Mouse (Mus musculus) gonadal fat pad, adult 2 months (tissue): ENCODE data around the gene Gm11627. TPM values are rescaled to one million over a fixed set of nuclear protein-coding genes. Genes with fewer than 3 reads are reported as not detected.

Experiments used
- DNase-seq: peaks from one replicate; pipeline ENCODE4 v3.0.0-alpha.2; 2012; ENCODE audit warnings: low read depth
- polyA plus RNA-seq: library from polyadenylated mRNA; depleted of rRNA; stranded (reverse); fragments of >200 nt; gene quantifications from 2 replicates; pipeline ENCODE4 v1.2.3, GENCODE M21; 2012

Gm11627 gene
- polyA plus RNA-seq, 1 experiment: 2.4 TPM

DNA sequence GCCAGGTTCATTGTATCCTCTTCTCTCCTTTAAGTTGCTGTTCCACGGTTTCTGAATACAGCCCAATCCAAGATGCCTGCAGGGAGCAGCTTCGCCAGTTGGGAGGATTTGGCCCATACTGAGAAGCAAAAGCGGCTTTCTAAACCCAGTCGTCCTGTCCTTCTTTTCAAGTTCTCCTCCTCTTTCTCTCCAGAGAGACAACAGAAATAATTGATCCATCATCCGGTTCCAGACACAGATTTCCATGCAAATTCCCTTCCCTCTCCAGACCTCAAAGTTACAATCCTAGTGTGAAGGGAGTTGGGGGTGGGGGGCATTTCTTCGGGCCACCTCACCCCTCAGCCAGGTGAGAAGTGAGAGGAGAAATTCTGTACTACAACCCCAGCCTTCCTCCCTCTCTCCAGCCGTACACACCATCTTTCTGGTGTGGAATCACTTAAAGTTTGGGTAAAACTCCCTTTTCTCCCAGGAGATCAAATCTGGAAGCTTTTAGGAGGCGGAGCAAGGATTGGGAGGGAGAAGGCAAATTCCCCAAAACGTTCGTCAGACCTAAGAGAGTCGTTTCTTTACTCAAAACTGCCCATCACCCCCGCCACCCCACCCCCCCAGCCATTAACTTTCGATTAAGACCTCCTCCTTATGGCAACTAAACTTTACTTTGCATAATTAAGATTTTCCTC is 23.7 kb upstream of the Gm11627 start:
- no peak for DNase-seq

DNA sequence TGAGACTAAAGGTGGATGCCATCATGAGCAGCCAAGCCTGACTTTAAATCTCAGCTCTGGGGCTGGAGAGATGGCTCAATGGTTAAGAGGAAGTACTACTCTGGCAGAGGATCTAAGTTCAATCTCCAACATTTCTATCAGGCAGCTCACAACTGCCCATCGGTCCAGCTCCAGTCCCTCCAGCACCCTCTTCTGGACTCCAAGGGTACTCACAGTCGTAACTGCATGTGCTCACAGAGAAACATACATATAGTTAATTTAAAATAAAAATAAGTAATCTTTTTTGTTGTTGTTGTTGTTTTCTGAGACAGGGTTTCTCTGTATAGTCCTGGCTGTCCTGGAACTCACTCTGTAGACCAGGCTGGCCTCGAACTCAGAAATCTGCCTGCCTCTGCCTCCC is 20.7 kb upstream of the Gm11627 start:
- DNase-seq: no peak

DNA sequence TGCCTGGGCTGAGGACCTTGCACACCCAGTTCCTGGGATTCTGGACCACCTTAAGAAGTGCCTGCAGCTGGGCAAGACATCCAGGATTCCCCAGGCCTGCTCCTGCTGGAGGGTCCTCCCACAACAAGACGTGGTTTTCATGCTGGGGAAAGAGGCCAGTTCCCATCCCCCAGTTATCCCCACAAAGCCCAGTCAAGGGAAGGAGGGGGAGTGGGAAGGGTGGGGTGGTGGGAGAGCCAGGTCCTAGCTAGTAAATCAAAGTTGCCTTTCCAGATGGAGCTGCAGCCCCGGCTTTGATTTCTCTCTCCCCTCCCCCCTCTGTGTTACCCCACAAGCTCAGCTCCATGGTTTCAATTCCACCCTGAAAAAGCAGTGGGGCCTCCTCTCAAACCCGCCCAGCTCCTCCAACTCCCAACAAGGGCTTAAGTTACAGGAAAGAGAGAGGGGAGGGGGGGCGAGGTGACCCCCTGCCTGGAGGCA is 16.1 kb upstream of the Gm11627 start:
- DNase-seq: no peak

DNA sequence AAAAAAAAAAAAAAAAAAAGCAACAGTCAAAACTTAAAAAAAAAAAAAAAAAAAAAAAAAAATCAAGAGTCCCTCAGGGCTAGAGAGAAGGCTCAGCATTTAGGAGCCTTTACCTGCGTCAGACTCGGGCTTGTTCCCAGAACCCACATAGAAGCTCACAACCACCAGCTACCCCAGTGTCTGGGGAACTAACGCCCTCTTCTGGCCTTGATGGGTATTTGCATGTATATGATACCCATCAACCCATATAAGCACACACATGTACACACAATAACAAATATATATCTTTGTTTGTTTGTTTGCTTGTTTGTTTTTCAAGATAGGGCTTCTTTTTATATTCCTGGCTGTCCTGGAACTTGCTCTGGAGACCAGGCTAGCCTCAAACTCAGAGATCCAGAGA is 8.3 kb upstream of the Gm11627 start:
- DNase-seq: no peak

DNA sequence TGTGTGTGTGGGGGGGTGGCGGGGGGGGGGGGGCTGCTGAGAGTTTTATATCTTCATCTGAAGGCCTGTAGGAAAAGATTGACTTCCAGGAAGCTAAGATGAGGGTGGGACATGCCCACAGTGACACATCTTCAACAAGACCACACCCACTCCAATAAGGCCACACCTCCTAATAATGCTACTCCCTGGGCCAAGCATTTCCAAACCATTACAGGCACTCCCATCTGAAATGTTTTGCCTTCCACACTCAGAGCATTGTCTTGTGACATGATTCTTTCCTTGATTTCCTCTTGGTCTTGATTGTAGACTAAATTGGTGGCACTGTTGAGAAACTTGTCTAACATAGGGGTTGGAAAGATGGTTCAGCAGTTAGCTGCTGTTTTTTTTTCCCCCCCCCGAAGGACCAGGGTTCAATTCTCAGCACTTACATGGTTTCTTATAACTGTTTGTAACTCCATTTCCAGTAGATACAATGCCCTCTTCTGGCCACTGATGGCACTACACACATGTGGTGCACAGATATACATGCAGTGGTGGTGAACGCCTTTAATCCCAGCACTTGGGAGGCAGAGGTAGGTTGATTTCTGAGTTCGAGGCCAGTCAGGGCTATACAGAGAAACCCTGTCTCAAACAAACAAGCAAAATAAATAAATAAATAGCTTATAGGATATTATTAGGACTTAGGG is 7.3 kb upstream of the Gm11627 start:
- no peak for DNase-seq

DNA sequence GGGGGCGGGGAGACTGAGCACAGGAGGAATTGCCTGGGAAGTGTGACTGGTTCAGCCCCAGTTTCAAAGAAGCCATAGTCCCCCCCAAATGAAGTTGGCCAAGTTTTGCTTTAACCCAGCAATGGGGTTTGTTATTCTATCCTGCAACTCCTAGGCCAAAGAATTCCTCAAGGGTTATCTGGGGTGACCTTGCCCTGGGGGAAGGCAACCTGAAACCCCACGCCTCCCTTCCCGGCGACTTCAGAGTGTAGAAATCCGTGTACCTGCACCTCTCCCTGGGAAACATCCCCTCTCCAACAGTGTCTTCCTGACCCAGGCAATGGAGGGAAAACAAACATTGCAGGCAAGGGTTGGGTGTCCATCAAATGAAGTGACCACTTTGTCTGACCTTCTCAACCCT is 3.5 kb upstream of the Gm11627 start:
- no peak for DNase-seq

DNA sequence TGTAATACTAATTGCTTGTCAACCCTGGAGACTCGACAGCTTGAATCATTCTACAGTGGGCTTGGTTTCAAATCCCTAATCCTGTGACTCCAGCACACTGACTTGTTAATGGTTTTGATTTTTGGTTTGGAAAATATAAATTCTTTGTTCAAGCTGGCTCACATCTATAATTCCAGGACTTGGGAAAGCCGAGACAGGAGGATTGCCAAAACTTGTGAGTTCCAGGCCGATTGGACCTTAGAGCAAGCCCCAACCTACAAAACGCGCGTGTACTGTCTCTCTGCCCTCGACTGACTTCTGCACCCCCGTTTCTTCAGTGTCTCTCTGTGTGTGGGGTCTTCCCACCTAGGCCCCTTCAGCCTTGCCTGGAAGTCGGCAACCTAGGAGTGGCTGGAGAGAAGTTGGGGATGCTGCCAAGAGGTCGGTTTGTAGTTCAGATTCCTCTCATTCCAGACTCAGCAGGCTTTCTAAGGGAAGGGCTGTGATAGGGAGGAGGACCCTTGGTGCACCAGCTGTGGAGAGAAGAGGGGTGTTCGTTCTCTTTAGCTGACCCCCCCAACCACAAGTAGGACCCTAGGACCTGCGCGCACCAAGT is 2.9 kb upstream of the Gm11627 start:
- no peak for DNase-seq

DNA sequence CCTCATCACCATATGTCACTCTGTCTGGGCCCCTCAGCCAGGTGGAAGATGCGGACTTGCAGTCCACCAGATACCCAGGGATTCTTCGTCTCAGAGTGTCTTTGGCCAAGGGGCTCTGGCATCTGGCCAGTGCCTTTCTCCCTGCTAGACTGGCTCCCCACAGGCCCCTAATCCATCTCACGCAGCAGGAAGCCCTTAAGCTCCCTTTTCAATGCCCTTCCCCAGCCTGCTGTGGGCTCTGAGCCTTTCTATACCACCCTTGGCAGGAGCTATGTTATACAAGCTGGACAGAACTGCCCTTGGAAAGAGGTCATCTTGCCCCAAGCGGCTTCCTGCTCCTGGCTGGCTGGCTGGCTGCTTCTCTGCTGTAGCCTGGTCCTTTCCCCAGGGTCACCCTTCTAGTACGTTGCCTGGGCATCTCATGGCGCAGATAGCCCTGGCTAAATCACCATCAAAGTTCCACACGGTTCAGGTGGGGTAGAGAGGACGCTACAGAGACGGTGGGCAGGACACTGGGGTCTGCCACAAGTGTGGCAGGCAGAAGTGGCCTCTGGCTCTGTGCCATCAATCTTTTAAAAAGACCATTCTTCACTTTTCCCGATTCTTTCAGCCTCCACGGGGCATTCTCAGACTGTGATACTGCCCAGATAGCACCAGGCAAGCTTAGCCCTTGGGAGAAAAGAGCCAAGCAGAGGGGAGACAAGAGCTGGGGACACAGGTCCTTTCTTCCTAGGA is 2.2 kb upstream of the Gm11627 start:
- DNase-seq: no peak

DNA sequence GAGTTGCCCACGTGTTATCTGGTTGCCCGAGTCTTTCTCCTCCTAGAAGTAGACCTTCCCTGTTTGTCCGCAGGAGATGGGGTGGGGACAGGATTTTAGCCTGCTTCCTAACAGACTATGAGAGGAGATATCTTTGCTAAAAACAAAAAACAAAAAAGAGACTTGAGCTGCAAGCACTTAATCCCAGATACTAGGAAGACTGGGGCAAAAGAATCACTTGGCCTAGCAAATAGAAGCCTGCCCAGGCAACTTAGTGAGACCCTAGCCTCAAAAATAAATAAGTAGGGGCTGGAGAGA is 721 bp upstream of the Gm11627 start:
- no peak for DNase-seq

DNA sequence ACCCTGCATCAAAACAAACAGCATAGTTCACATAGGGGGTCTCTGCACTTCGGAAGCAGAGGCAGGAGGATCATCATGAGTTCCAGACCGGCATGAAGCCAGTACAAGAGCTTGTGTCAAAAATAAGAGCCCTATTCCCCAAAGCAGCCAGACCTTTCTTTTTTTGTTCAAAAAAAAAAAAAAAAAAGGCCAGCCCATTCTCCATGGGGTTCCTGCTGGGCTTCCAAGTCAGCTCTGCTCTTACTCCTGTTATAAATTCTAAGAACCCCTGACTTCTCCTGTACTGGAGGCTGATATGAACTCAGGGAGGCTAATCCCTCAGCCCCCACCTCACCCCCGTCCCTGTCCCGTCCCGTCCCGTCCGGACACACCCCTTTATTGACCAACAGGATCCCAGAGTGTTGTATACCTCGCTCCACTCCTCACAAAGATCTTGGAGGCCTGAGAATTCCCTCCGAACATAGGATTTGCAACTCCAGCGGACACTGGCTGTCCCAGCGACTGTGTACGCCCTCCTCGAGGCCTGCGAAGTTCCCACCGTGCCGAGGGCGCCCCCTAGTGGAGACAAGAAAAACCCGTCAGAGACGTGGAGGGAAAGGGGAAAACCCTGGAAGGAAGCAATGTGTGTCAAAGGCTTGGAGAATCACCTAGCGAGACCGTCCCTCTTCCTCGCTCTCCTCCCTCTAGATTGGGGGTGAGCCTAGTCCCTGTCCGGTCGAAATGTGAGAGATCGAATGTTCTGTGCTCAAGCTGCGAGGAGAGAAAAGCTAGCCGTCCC is 731 bp downstream of the Gm11627 start:
- DNase-seq: no peak

DNA sequence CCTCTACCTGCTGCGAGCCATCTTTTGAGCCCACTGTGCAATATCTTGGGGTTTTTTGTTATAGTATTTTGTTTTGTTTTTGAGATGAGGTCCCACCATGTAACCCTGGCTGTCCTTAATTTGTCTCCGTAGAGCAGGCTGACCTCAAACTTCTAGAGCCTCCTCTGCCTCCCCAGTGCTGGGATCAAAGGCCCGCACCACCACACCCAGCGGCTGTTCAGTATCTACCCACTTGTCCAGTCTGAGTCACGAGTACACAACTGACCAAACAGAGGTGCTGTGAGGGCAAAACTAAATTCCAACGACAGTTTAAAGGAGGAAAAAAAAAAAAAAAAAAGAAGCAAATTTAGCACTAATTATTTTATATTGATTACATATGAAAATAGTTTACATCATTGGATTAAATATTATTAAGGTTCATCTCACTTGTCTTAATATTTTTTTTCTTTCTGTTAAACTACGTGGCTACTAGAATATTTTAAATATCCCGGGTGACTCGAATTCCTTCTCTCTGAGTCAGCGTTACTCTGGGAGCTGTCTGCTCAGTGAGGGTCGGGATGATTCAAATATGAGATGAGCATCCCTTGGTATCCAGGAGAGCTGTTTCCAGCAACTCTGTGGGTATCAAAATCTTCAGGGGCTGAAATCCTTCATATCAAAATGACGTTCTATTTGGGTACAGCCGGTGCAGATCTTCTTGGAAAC is 3.1 kb downstream of the Gm11627 start:
- no peak for DNase-seq

DNA sequence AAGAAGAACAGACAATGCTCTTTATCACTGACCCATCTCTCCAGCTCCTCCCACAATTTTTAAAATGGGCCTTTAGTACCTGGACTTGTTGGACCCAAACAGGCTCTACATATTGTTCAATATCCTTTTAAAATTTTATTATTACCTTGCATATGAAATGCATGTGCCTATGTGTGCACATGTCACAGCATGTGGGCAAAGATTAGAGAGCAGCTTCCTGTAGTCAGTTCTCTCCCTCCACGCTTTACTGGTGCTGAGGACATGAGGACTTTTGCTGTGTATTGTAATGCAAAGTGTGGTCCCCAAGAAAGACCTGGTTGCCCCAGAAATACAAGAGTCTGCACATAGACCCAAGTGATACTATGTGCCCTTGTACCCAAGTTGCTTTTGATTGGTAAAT is 4.2 kb downstream of the Gm11627 start:
- no peak for DNase-seq

DNA sequence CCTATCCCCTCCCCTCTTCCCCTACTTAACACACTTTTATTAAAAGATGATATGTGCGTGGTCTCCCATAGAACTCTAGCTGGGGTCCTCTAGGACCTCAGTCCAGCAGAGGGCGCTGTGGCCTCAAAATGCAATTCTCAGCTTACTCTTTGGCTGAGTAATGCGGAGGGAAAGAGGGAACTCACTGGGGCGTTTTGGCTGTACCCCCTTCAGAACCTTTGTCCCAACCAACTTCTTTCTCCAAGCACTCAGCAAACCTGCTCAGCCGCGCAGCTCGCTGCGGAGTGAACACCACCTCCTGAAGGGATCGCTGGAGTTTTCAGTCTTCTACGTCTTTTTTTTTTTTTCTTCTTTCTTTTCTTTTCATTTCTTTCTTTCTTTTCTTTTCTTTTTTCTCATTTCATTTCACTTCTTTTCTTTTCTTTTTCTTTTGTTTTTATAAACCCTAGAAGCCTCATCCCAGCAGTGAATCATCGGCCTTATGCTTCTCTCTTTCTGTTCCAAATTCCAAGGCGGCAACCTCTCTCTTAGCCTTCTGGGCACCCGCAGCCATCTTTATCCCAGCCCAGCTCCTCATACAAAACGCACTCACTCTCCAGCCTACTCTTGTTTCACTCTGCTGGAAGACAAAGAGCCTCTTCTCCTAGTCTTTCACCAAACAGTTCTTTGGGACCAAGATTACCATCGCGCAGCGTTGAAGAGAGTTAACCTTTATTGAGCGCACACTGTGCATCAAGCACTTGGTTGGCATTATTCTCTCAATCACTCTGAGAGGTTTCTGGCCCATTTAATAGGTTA is 6.2 kb downstream of the Gm11627 start:
- no peak for DNase-seq

DNA sequence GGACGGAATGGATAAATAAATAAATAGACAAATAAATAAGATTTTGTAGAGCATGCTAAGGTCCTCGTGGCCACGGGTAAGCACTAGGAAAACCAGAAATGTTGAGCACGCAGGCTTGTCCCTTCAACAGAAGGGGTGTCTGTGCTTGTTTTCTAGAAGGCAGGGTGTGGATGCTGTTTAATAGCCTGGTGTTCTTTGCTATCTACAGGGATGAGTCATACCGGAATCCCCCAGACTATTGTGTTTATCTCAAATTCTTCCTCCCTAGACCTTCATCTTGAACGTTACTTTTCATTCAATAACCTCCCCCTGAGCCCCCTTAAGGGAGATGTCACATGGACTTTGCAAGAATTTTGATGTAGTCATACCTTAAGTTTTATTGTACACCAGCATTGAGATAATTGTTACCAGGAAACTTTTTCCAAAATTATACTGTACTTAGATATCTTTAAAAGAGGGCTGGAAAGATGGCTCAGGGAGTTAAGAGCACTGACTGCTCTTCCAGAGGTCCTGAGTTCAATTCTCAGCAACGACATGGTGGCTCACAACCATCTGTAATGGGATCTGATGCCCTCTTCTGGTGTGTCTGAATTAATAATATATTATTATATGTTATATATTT is 10.4 kb downstream of the Gm11627 start:
- no peak for DNase-seq

DNA sequence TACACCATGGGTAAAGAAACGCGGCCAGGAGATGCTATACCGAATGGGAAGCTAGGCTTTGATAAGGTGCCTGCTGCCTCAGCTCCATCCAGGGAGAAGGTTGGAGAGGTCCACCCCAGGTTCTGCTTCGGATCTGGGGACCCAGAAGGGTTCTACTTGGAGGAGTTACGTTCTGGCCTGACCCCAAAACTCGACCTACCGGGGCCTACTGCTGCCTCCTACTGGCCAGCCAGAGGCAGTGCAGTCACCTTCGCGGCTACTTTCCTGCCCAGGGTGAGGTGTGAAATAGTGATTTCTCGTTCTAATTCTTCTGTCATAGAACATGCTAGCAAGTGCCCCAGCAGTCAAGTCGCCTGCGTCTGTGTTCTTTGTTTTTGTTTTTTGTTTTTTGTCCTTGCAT is 11.1 kb downstream of the Gm11627 start:
- DNase-seq: no peak

DNA sequence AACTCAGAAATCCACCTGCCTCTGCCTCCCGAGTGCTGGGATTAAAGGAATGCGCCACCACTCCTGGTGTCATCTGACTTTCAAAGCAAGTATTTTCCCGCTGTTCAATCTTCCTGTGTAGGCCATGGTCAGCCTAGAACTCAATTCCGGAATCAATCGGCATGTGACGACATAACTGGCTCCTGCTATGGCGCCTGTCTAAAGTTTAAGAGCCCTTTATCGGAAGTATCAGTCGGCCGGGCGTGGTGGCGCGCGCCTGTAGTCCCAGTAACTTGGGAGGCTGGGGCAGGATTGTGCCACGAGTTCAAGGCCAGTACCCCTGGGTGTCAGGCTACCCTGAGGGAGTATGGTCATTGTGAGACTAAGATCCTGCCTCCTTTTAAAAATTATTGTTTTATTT is 11.5 kb downstream of the Gm11627 start:
- no peak for DNase-seq

DNA sequence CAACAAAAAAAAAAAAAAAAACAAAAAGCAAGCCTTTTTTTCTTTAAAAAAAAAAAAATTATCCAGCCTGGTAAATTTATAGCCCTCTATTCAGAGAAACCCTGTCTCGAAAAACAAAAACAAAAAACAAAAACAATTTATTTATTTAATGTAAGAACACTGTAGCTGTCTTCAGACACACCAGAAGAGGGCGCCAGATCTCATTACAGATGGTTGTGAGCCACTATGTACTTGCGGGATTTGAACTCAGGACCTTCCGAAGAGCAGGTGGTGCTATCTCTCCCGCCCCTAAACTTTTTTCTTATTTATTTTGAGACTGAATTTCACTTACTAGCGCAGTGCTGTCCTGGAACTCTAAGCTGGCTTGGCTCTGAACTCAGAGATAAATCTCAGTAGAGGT is 12.1 kb downstream of the Gm11627 start:
- DNase-seq: no peak

DNA sequence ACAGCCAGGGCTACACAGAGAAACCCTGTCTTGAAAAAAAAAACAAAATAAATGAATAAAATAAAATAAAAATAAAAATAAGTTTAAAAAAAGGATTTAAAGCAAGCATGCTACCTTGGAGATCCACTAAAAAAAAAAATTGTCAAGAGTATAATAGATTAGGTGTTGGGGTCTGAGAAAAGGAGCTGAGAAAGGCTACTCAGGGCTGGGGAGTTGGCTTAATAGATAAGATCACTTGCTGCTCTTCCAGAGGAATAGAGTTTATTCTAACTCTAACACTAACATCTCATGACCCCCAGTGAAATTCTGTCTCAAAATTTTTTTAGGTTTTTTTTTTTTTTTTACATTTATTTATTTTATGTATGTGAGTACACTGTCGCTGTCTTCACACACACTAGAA is 13.0 kb downstream of the Gm11627 start:
- no peak for DNase-seq

DNA sequence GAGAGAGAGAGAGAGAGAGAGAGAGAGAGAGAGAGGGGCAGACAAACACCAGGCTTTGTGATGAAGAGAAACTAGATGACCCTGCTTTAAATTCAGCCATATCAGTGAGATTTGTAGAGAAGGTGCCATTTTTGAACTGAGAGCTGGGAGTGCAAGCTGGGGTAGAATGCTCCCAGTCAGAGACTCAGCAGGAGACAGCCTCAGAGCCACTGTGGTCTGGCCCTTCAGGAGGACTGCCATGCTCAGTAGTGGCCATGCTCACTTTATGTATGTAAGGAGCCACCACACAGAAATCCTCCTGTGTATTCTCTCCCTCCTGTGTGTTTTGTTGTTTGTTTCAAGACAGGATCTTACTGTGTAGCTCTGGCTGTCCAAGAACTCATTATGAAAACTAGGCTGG is 13.5 kb downstream of the Gm11627 start:
- DNase-seq: no peak
